Mouse (Mus musculus): ENCODE measurements around the gene Gm15737. TPM values are rescaled to one million over a fixed set of nuclear protein-coding genes. Genes with fewer than 3 reads are reported as not detected.

Gm15737 gene
- total RNA-seq (2021), result under 1 TPM; 0.07 to 0.36 TPM

DNA sequence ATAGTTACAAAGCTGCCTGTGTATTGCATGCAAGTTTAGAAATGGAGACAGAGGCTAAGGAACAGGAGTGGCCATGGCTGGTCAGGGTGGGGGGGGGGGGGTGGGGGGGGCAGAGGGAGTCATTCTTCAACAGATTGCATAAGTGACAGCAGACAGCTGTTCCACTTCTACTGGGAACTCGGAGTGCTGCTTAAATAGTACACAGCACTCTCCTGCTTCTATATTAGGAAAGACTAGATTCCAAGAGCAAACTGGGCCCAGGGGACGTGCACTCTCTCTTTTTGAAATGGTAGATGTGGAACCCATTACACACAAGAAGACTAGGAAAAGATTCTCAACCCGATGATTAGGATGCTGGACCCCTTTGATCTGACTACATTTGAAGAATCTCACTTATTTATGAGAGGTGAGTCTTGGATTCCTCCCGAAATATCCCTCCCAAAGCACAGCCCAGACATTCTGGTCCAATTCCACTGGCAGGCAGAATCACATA, at the start of gene Gm15737:
TSS of gene Gm15737 (plus strand) at position 269 of the 493 bp plus-strand sequence.
- DNase-seq, result peak; percentile 80
- intact Hi-C loops (cut with DNase I), result loop anchor here (2.0 kb wide), 1 partner anchor 18 kb away; no protein-coding TSS in a partner anchor

DNA sequence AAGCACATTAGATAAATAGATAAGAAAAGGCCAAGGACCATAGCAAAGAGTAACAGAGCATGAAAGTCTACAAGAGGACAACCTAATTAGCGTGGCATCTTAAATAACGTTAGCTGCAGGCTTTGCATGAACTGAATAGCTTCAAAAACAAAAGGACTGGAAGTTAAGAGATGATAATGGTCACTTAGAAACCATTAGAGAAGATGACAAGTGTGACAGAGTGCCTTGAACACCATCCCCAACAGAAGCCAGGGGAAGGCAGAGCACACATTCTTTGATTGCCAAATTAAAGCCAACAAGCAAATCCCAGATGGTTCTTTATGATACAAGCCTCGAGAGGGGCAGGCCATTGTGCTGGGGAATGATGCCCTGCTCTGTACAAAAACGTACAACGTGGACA, 47.6 kb upstream of the Gm15737 start:
- no peak for DNase-seq
- intact Hi-C loops (cut with DNase I), result no loop called here

DNA sequence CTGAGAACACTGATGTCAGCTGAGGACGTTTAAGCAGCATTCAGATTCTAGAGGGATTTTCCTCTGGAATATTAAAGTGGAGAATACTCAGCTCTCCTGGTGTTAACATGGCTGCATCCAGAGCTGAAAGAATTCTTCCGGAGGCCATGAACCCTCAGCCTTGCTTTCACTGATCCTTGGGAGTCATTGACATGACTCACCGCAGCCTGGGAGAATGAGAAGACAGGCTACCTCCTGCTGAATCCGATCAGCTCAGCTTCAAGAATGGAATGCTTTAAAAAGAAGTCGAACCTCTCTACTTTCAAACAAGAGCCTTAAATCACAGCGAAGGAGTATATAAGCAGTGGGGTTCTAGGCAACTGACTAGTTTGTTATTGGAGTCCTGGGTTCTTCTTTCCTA, 47.2 kb upstream of the Gm15737 start:
- DNase-seq, result no peak
- intact Hi-C loops (cut with DNase I), result no loop called here

DNA sequence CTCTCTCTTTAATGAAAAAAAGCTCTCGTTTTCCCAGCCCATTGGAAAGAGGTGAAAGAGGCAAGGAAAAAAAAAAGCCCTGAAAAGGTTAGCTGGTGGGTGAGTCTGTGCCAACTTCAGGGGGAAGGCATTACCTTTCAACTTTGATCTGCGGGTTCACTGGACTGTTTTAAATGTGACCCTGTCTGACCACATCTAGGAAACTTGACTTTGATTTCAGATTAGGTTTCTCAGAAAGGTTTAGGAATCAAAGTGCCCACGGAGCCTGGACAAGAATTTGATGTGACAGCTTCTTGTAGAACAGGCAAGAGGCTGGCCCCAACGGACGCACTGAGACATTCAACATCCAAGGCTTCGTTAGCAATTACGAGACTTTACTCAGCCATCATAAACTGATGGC, 45.2 kb upstream of the Gm15737 start:
- intact Hi-C loops (cut with DNase I), result no loop called here
- no peak for DNase-seq

DNA sequence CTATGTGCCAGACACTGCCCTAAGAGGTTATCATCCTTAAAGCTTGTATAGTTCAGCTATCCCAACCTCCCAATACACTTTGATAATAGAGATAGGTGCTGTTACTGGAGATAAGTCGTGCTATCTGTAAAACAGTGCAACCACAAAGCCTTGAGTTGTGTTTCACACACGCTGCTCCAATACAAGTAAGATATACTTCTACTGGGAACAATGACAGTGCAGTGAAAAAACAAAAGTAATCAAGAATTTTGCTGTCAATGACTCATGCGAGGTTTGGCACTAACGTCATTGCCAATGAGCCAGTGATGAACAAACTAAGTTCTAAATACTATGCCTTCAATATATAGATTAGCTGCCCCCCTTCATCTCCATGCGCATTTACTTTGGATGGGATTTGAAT, 42.6 kb upstream of the Gm15737 start:
- intact Hi-C loops (cut with DNase I), result no loop called here
- no peak for DNase-seq

DNA sequence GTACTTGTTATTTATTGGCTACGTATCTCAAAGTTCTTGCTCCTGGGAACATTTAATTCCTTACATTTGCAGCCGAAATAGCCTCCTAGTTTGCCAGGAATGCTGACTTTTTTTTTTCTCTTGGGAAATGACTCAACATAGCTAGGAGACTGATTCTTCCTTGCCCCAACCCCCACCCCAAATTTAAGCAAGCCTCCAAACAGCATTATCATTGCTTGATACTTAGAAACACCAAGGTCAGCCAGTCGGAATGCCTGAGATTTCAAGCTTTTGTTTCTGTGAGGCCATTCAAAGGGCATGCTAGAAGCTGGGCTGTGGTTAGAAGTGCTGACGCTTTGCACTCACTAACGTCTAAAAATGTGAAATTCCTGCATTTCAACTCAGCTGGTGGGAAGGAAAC, 41.8 kb upstream of the Gm15737 start:
- intact Hi-C loops (cut with DNase I), result no loop called here
- DNase-seq, result peak; percentile 40 to 56

DNA sequence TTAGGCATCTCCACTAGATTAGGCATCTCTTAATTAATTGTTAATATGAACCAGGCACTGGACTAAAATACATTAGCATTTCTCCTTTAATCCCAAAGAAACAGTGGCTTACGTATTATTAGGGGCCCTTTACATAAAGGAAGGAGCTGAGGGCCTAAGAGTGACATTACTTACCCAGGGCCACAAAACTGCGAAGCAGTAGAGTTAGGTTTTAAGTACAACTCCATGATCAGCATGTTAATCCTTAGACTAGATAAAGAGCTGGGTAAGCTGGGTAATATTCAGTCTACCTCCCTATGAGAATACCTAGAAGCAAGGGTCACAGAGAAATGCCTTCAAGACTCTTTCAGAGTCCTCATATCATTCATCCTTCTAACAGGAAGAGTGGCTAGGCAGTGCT, 40.0 kb upstream of the Gm15737 start:
- DNase-seq, result no peak
- intact Hi-C loops (cut with DNase I), result no loop called here

DNA sequence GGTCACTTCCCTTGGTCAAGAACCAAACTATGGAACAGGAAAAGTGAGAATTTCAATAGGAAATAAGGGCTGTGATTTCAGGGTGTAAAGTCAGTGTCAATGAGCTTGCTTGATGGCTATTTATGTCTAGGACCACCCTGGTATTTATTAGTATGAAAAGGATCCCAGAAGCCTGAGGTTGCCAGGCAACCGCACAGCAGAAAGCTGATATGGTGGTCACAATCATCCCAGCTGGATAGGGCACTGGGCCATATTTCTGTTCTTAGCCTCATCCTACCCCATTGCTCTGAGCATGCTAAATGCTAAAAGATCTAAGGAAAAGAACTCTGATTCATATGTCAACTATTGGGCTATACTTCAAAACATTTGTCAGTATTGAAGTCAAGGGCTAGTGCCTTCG, 38.1 kb upstream of the Gm15737 start:
- intact Hi-C loops (cut with DNase I), result no loop called here
- no peak for DNase-seq

DNA sequence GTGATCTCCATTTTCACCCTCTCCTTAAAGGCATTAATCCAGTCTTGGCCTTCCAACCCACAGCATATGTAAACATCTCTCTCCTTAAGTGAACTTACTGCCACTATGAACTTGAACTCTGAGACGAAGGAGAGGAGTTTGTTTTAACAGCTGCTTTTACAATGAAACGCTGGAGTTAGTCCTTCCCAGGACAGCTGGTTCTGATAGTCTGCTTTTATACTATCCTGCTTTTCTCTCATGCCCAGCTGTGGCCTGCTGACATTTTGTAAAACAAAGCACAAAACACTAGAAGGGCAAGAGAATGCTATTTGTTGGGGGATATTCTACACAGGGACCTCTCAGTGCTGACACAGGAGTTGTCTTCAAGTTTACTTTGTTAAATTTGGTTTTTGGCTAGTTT, 27.2 kb upstream of the Gm15737 start:
- DNase-seq, result no peak
- intact Hi-C loops (cut with DNase I), result no loop called here

DNA sequence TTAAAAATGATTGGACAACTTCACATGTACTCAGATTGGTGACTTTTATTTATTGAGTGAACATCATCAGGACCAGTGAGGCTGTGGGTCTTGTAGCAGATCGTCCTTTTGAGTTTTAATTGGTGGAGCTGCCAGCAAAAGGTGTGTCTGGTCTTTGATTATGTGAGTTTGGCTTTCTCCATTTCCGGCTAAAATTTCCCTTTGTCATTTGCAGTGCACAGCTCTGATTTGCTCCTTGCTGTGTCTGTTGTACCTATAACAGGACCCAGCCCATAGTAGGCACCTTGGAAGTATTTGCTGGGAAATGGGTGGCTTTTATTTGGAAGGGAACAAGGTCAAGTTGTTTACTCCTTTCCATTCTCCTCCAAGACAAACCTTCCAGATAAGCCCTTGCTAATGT, 25.7 kb upstream of the Gm15737 start:
- no peak for DNase-seq
- intact Hi-C loops (cut with DNase I), result no loop called here

DNA sequence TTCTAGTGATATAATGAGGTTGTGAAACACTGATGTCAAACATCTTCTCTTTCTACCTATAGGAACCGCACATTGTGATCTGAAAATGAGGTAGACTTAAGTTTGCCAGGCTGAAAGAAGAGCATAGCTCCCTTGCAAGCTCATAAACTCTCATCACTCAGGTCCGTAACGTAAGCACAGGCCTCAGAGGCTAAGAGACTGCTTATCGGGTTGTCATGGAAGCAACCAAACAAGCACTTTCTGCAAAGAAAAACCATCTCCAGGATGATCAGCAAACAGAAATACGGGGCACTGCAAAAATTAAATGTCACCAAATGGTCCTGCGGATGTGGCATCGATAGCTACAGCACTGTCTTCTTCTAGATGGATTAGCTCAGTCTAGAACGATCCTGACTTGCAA, 23.3 kb upstream of the Gm15737 start:
- intact Hi-C loops (cut with DNase I), result no loop called here
- no peak for DNase-seq

DNA sequence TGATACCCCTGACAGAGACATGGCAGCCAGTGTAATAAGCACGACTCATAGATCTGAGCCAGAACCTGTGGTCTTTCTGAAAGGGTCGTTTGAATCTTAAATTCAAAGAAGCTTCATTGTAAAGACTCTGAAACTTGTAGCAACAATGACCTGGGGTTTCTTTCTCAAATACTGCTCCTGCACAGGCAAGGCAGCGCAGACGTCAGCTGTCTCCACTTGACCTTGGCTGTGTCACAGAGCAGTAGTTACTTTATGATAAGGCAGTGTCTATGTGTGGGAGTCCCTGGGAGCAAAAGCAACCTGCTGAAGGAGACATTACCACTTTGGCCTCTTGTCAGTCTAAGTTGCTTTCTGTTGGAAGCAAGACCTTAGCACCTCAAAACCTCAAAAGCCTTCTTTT, 22.5 kb upstream of the Gm15737 start:
- intact Hi-C loops (cut with DNase I), result no loop called here
- peak in 1 of 2 experiments; percentile 47 for DNase-seq

DNA sequence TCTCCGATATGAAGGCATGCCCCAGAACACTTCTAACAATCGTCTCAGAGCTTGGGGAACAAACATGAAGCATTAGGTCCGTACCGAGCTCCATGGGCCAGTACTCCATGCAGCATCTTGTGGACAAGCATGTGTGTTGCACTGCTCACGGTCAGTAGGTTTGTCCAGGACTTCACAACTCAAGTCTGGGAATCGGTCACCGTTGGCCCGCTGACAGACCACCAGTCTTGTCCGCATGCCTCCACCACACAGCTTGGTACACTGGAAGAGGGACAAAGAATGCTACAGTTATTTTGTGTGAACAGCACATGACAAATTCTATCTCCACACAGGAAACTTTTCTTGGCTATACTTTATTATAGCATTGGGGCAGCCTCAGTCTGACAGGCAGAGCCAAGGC, 19.9 kb upstream of the Gm15737 start:
- peak; percentile 59 to 63 for DNase-seq
- intact Hi-C loops (cut with DNase I), result no loop called here

DNA sequence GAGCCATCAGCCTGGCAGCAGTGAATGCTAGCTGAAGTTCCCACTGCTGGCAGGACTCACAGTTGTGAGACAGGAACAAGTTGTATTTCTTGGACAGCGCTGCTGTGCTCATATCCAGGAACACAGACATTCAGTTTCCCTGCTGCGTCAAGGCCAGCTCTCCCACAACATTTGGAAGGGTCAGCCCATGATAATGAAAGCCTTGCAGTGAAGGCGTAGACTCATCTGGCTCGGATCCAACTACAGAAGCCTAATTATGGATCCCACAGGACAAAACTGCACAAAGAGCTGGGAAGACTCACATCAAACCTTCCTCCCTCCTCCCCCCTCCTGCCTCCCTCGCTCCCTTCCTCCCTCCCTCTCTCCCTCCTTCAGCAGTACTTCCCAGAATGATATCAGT, 18.9 kb upstream of the Gm15737 start:
- peak; percentile 88 to 94 for DNase-seq
- intact Hi-C loops (cut with DNase I), result loop anchor here (2.0 kb wide), 1 partner anchor 19 kb away; the partner anchor contains the start of gene Gm15737

DNA sequence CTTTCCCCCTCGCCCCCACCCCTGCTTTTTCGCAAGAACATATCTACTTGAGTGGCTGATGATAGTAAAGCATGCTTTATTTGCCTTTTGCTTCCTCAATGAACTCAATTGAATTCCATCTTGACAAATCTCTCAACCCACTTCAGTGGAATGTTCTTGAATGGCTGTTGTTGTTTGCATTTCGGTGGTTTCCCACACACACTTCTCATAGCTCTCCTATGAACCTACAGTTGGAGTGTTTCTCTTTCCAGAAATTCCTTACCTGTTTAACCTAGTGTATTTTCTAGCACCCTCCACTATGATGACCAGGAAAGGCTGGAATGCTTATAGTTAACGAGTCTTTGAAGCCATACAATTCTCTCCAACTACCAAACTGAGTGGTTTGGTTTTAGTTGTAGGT, 14.3 kb upstream of the Gm15737 start:
- intact Hi-C loops (cut with DNase I), result no loop called here
- DNase-seq, result no peak

DNA sequence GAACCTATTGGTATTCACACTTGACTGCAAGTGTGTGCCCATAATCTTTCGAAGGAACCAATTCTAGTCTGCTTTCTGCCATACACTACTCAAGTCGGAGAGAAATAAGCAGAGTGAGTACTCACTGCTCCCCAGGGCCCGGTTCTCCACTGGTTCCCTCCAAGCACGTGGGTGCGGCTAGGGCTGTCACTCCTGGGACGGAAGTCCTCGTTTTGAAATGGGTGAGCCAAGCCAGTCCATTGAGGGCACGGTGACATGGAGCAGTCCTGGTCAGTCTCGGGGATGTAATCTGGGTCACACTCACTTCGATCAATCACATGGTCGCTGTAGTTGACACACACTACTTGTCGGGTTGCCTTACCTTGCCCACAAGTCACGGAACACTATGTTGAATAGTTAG, 11.4 kb upstream of the Gm15737 start:
- intact Hi-C loops (cut with DNase I), result no loop called here
- no peak for DNase-seq

DNA sequence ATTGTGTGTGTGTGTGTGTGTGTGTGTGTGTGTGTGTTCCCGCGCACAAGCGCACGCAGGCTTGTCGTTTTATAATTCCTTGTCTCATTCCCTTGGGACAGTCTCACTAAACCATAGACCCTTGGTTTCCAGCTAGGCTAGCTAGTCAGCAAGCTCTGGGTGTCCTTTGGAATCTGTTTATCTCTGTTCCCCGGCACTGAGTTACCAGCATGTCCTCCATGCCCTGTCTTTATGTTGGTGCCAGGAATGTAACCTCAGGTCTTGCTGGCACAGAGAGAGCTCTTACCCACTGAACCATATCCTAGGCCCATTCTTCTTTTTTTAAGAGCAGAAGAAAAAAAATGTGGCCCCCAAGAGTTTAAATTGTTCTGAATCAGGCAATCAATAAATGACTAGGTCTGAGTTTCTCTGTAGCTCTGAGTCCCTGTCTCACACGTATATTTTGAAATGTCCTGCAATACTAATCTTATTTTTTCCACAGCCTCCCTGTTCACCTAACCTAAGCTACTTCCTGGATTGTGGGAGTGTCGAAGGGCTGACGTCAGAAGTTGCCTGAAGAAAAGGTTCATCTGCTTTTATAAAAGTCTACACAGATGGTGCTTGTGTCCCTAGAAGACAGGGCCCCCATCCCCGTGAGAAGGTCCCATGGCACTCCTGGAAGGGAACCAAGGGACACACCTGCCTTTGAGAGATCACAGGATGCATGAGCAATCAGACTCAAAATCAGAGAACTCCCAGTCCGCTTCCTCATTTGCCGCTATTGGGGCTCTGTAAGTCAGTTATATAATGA, 10.2 kb upstream of the Gm15737 start:
- DNase-seq, result no peak
- intact Hi-C loops (cut with DNase I), result no loop called here

DNA sequence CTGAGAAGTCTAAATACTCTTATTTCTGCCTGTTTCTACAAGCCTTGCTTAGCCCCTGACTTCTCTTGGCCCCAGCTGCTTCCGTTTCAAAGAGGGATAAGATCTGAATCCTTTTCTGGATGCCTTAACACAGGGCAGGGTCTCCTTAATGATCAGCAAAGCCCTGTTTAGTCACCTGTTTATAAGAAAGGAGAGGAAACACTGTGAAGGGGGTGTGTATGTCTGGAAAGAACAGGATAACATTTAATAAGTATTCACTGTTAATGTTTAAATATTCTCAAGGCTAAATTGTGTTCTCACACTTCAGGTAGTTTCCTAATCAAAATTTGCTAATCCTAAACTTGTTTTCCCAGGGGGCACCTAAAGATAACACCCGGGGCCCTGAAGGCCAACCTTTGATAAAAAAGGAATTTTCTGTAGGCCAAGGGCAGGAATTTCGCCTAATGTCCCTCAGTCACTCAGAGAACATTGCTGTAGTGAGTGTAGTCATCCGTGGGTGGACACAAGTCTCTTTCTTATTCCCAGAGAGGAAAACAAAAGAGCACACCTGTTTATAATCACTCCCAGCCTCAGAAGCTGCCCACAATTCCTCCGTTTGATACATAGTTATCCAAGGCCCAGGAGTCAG, 8.8 kb upstream of the Gm15737 start:
- no peak for DNase-seq
- intact Hi-C loops (cut with DNase I), result no loop called here

DNA sequence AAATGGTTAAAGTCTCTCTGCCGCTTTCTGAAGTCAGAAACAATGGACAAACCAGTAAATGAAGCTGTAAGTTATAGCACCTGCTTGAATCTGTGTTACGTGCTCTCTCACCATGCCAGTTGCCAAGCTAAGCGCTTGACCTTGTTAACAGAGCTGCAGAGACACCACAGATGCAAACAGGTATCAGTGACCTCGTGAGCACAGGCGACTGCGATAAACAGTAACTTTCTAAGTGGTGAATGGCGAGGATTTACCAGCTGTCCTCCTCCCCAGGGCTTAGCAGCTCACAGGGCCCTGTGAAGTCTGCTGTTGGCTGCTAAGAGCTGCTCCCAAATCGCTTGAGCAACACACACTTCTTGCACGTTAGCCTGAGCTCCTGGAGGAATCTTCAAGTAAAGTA, 6.6 kb upstream of the Gm15737 start:
- intact Hi-C loops (cut with DNase I), result no loop called here
- DNase-seq, result peak in 1 of 2 experiments; percentile 61

DNA sequence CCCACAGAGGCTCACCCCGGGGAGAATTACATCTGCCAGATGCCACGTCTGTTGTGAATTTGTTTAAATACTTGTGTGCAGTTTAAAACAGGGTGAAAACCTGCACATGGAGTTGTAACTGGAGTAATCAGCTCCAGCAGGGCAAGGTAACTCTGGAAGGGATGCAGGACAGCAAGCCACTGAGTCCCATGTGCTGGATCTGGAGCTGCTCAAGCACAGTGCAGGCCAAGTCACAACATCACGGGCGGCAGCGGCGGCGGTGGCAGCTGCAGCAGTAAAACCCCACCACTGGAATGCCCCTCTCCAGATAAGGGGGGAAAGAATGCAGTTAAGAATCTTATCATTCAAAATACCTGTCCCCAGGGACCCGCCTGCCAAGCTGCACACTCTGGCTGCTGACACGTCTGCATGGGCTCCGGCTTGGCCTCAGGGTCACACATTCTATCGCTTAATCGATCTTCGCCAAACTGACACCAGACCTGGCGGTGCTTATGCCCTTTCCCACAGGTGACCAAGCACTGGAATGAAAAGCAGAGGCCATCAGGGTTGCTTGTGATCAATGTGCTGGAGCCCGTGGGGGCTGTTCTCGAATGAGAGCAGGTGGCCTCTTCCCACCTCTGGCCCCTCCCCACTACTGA, 544 bp downstream of the Gm15737 start:
- intact Hi-C loops (cut with DNase I), result loop anchor here (2.0 kb wide), 1 partner anchor 19 kb away; no protein-coding TSS in a partner anchor
- peak in 1 of 2 experiments; percentile 63 for DNase-seq

DNA sequence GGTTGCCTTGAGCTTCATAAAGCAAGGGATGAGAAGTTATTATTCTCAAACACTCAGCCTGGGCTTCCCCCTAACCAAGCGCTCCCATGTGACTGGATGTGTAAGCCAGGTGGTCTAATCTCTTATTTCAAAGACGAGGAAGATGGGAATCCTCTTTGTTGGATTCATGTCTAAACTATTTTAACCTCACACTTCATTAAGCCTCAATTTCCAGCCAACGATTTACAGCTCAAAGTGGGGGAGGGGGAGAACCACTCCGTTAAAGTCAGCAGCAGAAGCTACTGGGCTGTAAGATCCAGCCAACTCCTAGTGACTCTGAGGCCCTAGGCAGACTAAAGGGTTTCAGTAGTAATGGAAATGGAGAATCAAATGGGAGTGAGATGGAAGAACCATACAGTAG, 2.7 kb downstream of the Gm15737 start:
- no peak for DNase-seq
- intact Hi-C loops (cut with DNase I), result no loop called here

DNA sequence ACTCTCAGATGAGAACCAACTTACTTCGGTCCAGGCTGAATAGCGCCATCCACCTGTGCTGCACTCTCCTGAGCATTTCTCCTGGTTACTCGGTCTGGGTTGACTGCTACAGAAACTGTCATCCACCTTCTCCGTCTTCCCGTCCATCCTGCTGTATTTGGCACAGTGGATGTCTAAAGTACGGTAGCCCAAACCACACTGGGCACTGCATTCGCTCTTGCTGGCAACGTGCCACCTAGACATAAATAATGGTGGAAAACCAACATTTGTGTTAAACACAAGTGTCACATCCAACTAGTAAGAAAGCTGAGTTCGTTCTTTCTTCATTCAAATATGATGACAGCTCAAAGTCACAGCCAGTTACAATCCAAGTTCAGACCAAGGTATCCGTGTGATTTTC, 3.6 kb downstream of the Gm15737 start:
- intact Hi-C loops (cut with DNase I), result no loop called here
- DNase-seq, result no peak

Measured in heart, postnatal 10 days (tissue).